Comparison of ENCODE assay signal across 19 mouse cellular contexts in genomic region chr6:39222487-39222886, GRCm38 (mm10). TPM values are rescaled to one million over a fixed set of nuclear protein-coding genes. Genes with fewer than 3 reads are reported as not detected.
DNase-seq lines count a peak whose midpoint lies in the region; ATAC-seq and TF ChIP-seq lines count a peak whose summit lies in the region.
"Had no signal": no experiment of that assay in that cellular context is flagged by ENCODE, and none has a peak within 500 bp of the region (broad histone marks: within the 10 kb centered on the region; RNA-seq: fewer than 3 reads in every experiment).

No protein-coding gene starts in this region.

- H3K27ac ChIP-seq in bone marrow, adult 2 months (ENCODE audit: control insufficient read depth, insufficient read depth, low read depth, low read length, poor library complexity): no peak overlapping the region
- peak overlapping the region; percentile 46 for H3K27ac ChIP-seq in macrophage
- H3K27ac ChIP-seq: embryonic facial prominence, embryonic 10.5 days; forebrain, embryonic 10.5 days; heart, embryonic 13.5 days; hindbrain, embryonic 15.5 days had no signal

- peak overlapping the region; percentile 7 for H3K4me3 ChIP-seq in bone marrow, adult 2 months (replicated peaks; ENCODE audit: control insufficient read depth, low read depth, low read length)
- no peak overlapping the region for H3K4me3 ChIP-seq in macrophage (ENCODE audit: inconsistent target)
- H3K4me3 ChIP-seq: embryonic facial prominence, embryonic 10.5 days; erythroblast, embryonic 14.5 days; forebrain, embryonic 10.5 days; heart, embryonic 13.5 days; hindbrain, embryonic 15.5 days had no signal

- H3K79me2 ChIP-seq in macrophage (ENCODE audit: inconsistent target): no peaks in the 10 kb centered on the region

- no peak for TF ChIP-seq POLR2A in bone marrow, adult 2 months (IDR thresholded peaks at IDR 0.05; ENCODE audit: borderline replicate concordance, control insufficient read depth, low read depth, low read length)

- DNase-seq in heart, adult 11 months: peak; percentile 90
- no peak for DNase-seq in heart, adult 9 months (ENCODE audit: low spot score in 2 of 2)
- no peak for DNase-seq in cerebellum, postnatal 10 days
- no peak for DNase-seq in spleen, adult 12 weeks (ENCODE audit: low spot score)
- DNase-seq: adrenal gland, postnatal 14 days; cerebellum, adult 8-10 months; cerebellum, postnatal 25 days; heart, postnatal 36 days had no signal

- H3K4me1 ChIP-seq in bone marrow, adult 2 months (ENCODE audit: control insufficient read depth, insufficient read depth, low read length): peaks cover 1% of the 10 kb centered on the region

- ATAC-seq in erythroblast, adult 5-6 weeks (replicated peaks; ENCODE audit: low FRiP score, poor library complexity, severe bottlenecking): no peak
- ATAC-seq: activated CD4-positive, CD25-positive, alpha-beta regulatory T cell, adult 4 months; forebrain, embryonic 14.5 days; Patski had no signal

- no peak for TF ChIP-seq CTCF in bone marrow, adult 2 months (IDR thresholded peaks at IDR 0.05; ENCODE audit: control insufficient read depth, insufficient read depth, low read length)

- H3K36me3 ChIP-seq in macrophage (ENCODE audit: inconsistent target): no peaks in the 10 kb centered on the region
- H3K36me3 ChIP-seq: embryonic facial prominence, embryonic 10.5 days; forebrain, embryonic 10.5 days; heart, embryonic 13.5 days; hindbrain, embryonic 15.5 days had no signal

- WGBS in bone marrow, adult 2 months: 45% methylated on average over 5 of the region's 5 CpGs
- WGBS in macrophage (ENCODE audit: missing documents): 45% methylated on average over 5 of the region's 5 CpGs

RNA-seq across cellular contexts. Expression of gene Kdm7a, which starts 15.9 kb away (rescaled TPM):
- 15.3 and 20.2 TPM in 2 replicates for polyA plus RNA-seq in bone marrow, adult 2 months (2011; ENCODE audit: insufficient read depth, insufficient read length, low replicate concordance, missing spikeins)
- total RNA-seq in macrophage (2018; cell fraction: chromatin; rRNA removed): 100 to 1,000 TPM in 6 of 26 experiments, 10 to 100 TPM in 20; 17.4 to 122 (median 66.6) TPM
- total RNA-seq in macrophage (2018; cell fraction: cytosol; rRNA removed): 10 to 100 TPM in 25 of 26 experiments, 1 to 10 TPM in 1; 7.8 to 38.7 (median 29.1) TPM
- total RNA-seq in macrophage (2018; cell fraction: nucleus; rRNA removed): 10 to 100 TPM; 26.7 to 93.0 (median 57.8) TPM
- polyA plus RNA-seq in macrophage (2018): 11.0 to 14.5 TPM (median 11.1 TPM) in 3 replicates
- 103 and 107 TPM in 2 replicates for total RNA-seq in erythroblast, adult 5-6 weeks (2015; ENCODE audit: low replicate concordance)
- 216 and 235 TPM in 2 replicates for total RNA-seq in erythroblast, adult 5-6 weeks (2017; ENCODE audit: low replicate concordance)
